Mouse (Mus musculus) MEL (cell line): ENCODE data around the gene Zdhhc8. TPM values are rescaled to one million over a fixed set of nuclear protein-coding genes. Genes with fewer than 3 reads are reported as not detected.

Experiments
- DNase-seq: peaks from one replicate; pipeline ENCODE4 v3.0.0; 2011; ENCODE audit warnings: low read depth, low spot score
- H3K27ac ChIP-seq: 2 replicates; pipeline ENCODE4 v1.5.1; 2012; ENCODE audit warnings: low read depth, mild to moderate bottlenecking, control low read depth, low read length, moderate library complexity; ENCODE audit not compliant: control insufficient read depth
- H3K27me3 ChIP-seq, 2 experiments: fragments of 150-350 bp in 1 of 2; sonication (generic) in 1 of 2; 2 replicates each; pipeline ENCODE4 v1.6.1; 2012; ENCODE audit warnings: low read length in 2 of 2, mild to moderate bottlenecking in 2 of 2, improper control_type of control experiment in 1 of 2, moderate library complexity in 1 of 2; ENCODE audit not compliant: insufficient read depth in 2 of 2, control insufficient read depth in 1 of 2
- H3K36me3 ChIP-seq, 2 experiments: 2 replicates each; pipeline ENCODE4 v1.6.1; 2012 to 2014; ENCODE audit warnings: low read length in 2 of 2, improper control_type of control experiment in 1 of 2, inconsistent platforms in 1 of 2, mild to moderate bottlenecking in 1 of 2; ENCODE audit not compliant: insufficient read depth in 2 of 2, control insufficient read depth in 1 of 2
- H3K4me1 ChIP-seq, 2 experiments: fragments of 150-350 bp in 1 of 2; sonication (generic) in 1 of 2; 2 replicates each; pipeline ENCODE4 v1.6.1; 2012; ENCODE audit warnings: low read length in 2 of 2, improper control_type of control experiment in 1 of 2, mild to moderate bottlenecking in 1 of 2; ENCODE audit not compliant: insufficient read depth in 2 of 2, control insufficient read depth in 1 of 2
- H3K4me3 ChIP-seq, 2 experiments: fragments of 150-350 bp in 1 of 2; sonication (generic) in 1 of 2; 2 replicates each; pipeline ENCODE4 v1.5.1; 2012; ENCODE audit warnings: low read depth in 2 of 2, low read length in 2 of 2, mild to moderate bottlenecking in 2 of 2, moderate library complexity in 2 of 2, control low read depth in 1 of 2, improper control_type of control experiment in 1 of 2; ENCODE audit not compliant: control insufficient read depth in 1 of 2, insufficient read depth in 1 of 2
- H3K79me2 ChIP-seq: 2 replicates; pipeline ENCODE4 v1.6.1; 2012; ENCODE audit warnings: mild to moderate bottlenecking, low read length, moderate library complexity; ENCODE audit not compliant: control insufficient read depth, poor library complexity, insufficient read depth
- H3K9ac ChIP-seq: 2 replicates; pipeline ENCODE4 v1.6.1; 2012; ENCODE audit warnings: low read depth, mild to moderate bottlenecking, control low read depth, low read length, moderate library complexity; ENCODE audit not compliant: control insufficient read depth, poor library complexity, severe bottlenecking
- H3K9me3 ChIP-seq: fragments of 150-350 bp; sonication (generic); replicated peaks from 2 replicates; pipeline ENCODE4 v1.6.1; 2012; ENCODE audit warnings: mild to moderate bottlenecking, low read length, improper control_type of control experiment, moderate library complexity; ENCODE audit not compliant: insufficient read depth
- KAT2A ChIP-seq: conservative IDR thresholded peaks from 2 replicates; pipeline ENCODE4 v1.6.1; 2012; ENCODE audit warnings: low read depth, low read length, improper control_type of control experiment, inconsistent platforms
- MAX ChIP-seq: IDR thresholded peaks from 2 replicates; pipeline ENCODE4 v1.6.1; 2011; ENCODE audit warnings: low read length, improper control_type of control experiment
- MEF2A ChIP-seq: IDR thresholded peaks from 2 replicates; pipeline ENCODE4 v1.6.1; 2014; ENCODE audit warnings: low read depth, mild to moderate bottlenecking, inconsistent platforms, low read length, improper control_type of control experiment; ENCODE audit not compliant: poor library complexity, insufficient replicate concordance, severe bottlenecking; ENCODE audit errors: extremely low read depth
- MXI1 ChIP-seq: IDR thresholded peaks from 2 replicates; pipeline ENCODE4 v1.6.1; 2011; ENCODE audit warnings: mild to moderate bottlenecking, low read depth, low read length, improper control_type of control experiment
- NELFE ChIP-seq: IDR thresholded peaks from 2 replicates; pipeline ENCODE4 v1.6.1; 2011; ENCODE audit warnings: low read depth, low read length, improper control_type of control experiment
- POLR2A ChIP-seq, 2 experiments: IDR thresholded peaks; 2 replicates each; pipeline ENCODE4 v1.6.1; 2011 to 2012; ENCODE audit warnings: low read length in 2 of 2, mild to moderate bottlenecking in 2 of 2, control low read depth in 1 of 2, improper control_type of control experiment in 1 of 2, low read depth in 1 of 2, moderate library complexity in 1 of 2; ENCODE audit not compliant: control insufficient read depth in 1 of 2, insufficient read depth in 1 of 2, poor library complexity in 1 of 2
- POLR2AphosphoS5 ChIP-seq: IDR thresholded peaks from 2 replicates; pipeline ENCODE4 v1.6.1; 2012; ENCODE audit warnings: low read depth, borderline replicate concordance, mild to moderate bottlenecking, inconsistent platforms, low read length, moderate library complexity, mixed read lengths
- SIN3A ChIP-seq: IDR thresholded peaks from 2 replicates; pipeline ENCODE4 v1.6.1; 2012; ENCODE audit warnings: low read length, improper control_type of control experiment, inconsistent platforms
- SMC3 ChIP-seq: IDR thresholded peaks from 2 replicates; pipeline ENCODE4 v1.6.1; 2011; ENCODE audit warnings: low read depth, low read length, improper control_type of control experiment
- TCF12 ChIP-seq: IDR thresholded peaks from 2 replicates; pipeline ENCODE4 v1.6.1; 2014; ENCODE audit warnings: low read depth, mild to moderate bottlenecking, inconsistent platforms, low read length, improper control_type of control experiment, moderate library complexity
- UBTF ChIP-seq: IDR thresholded peaks from 2 replicates; pipeline ENCODE4 v1.6.1; 2012; ENCODE audit warnings: low read depth, mild to moderate bottlenecking, inconsistent platforms, low read length, improper control_type of control experiment, moderate library complexity, borderline replicate concordance; ENCODE audit not compliant: insufficient read depth
- polyA plus RNA-seq, 2 experiments: library from polyadenylated mRNA; stranded (reverse) in 1 of 2; unstranded in 1 of 2; fragments of >175 nt in 1 of 2; fragments of >200 nt in 1 of 2; gene quantifications; 2 replicates each; pipeline versions ENCODE4 v1.2.1 to v1.2.4; 2012; ENCODE audit warnings: low replicate concordance in 2 of 2, low read depth in 1 of 2; ENCODE audit not compliant: insufficient read length in 2 of 2, insufficient read depth in 1 of 2, missing spikeins in 1 of 2
- total RNA-seq: library from RNA; depleted of rRNA; stranded (reverse); fragments of 300-350 nt; gene quantifications from 2 replicates; pipeline ENCODE4 v1.2.3, GENCODE M21; 2012

The Zdhhc8 gene
- total and polyA plus RNA-seq, 3 experiments: 9.6 to 33.2 TPM; not detected in 1

- no peak for DNase-seq
- H3K27ac ChIP-seq: no peak overlapping the region
- H3K36me3 ChIP-seq: no peaks in the 10 kb centered on the region
- H3K4me3 ChIP-seq: no peak overlapping the region
- H3K27me3 ChIP-seq: no peaks in the 10 kb centered on the region
- H3K9me3 ChIP-seq: no peaks in the 10 kb centered on the region
- TF ChIP-seq POLR2A (IDR thresholded peaks at IDR 0.05; ENCODE audit: control insufficient read depth in 1 of 2, insufficient read depth in 1 of 2, low read depth in 1 of 2, low read length in 2 of 2, poor library complexity in 1 of 2): no peak
- no peak overlapping the region for H3K9ac ChIP-seq
- peaks cover 0 to 7% of the 10 kb centered on the region in 2 experiments; a peak in 2 of 4 replicates for H3K4me1 ChIP-seq
- peaks cover 15% of the 10 kb centered on the region for H3K79me2 ChIP-seq
These were observed 6.1 kb downstream of the Zdhhc8 start for GRCm38 (mm10) chr16:18228856-18229255.

- Histone ChIP-seq H3K36me3 (no peaks in the 10 kb centered on the region), H3K4me1 (peaks cover 0 to 6% of the 10 kb centered on the region in 2 experiments; a peak in 1 of 4 replicates), H3K79me2 (peaks cover 13% of the 10 kb centered on the region), H3K4me3 (no peak overlapping the region), H3K9ac (no peak overlapping the region), H3K27me3 (no peaks in the 10 kb centered on the region), H3K27ac (no peak overlapping the region), H3K9me3 (no peaks in the 10 kb centered on the region)
- DNase-seq: no peak
- TF ChIP-seq POLR2AphosphoS5 (no peak), MXI1 (no peak), SIN3A (no peak)
These were observed 7.0 kb downstream of the Zdhhc8 start for GRCm38 (mm10) chr16:18227897-18228422.

GRCm38 (mm10) chr16:18227187-18227586, 7.7 kb downstream of the Zdhhc8 start:
- Histone ChIP-seq H3K9ac (no peak overlapping the region), H3K27ac (no peak overlapping the region), H3K4me3 (no peak overlapping the region), H3K4me1 (peaks cover 0 to 6% of the 10 kb centered on the region in 2 experiments; a peak in 1 of 4 replicates), H3K9me3 (no peaks in the 10 kb centered on the region), H3K79me2 (peaks cover 13% of the 10 kb centered on the region), H3K27me3 (no peaks in the 10 kb centered on the region), H3K36me3 (no peaks in the 10 kb centered on the region)
- no peak for DNase-seq
- TF ChIP-seq NELFE (no peak), SMC3 (no peak), MEF2A (no peak)

- DNase-seq: no peak
- Histone ChIP-seq H3K27me3 (no peaks in the 10 kb centered on the region), H3K9me3 (no peaks in the 10 kb centered on the region), H3K4me1 (no peaks in the 10 kb centered on the region), H3K9ac (no peak overlapping the region), H3K36me3 (no peaks in the 10 kb centered on the region), H3K4me3 (no peak overlapping the region), H3K79me2 (no peaks in the 10 kb centered on the region), H3K27ac (no peak overlapping the region)
- TF ChIP-seq UBTF: no peak
- TF ChIP-seq TCF12: no peak
- TF ChIP-seq MAX: no peak
- TF ChIP-seq KAT2A: no peak
These were observed 12.7 kb downstream of the Zdhhc8 start for GRCm38 (mm10) chr16:18222188-18222587.
